Mouse (Mus musculus): ENCODE measurements around the gene Npat.

Npat gene

DNA sequence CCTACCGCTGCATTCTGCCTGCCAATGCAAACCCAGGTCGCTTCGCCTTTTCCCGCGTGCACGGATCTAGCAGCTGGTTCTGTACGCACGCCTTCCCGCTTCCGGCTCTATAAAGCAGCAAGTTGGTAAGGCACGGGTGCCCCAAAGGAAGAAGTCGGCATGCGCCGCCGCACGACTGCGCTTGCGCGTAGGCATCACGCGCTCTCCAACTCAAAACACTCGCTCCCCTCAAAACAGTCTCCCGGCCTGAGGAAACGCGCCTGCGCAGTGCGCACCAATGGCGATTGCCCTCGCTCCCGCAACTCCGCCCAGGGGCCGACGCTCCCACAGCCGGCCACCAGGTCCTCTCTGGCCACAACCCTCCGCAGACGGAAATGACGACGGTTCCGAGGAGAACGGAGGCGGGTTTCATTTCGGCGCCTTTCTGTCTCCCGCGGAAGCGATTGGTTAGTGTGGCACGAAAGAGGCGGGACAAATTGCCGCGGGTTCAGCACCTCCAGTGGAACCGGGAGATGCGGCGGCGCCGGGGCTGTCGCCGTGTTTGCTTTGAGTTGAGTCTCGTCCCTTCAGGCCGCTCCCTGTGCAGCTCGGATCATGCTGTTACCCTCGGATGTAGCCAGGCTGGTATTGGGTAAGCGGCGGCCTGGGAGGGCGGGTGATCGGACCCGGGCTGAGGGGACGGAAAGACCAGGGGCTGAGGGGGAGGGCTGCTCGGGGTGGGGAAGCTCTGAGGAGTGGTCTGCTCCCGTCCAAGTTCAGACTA is at the start of gene Npat, which contains the start of gene Atm:
TSS of gene Npat (plus strand) at position 490 of the 763 bp plus-strand sequence.
TSS of gene Atm (minus strand) at position 183 of the 763 bp plus-strand sequence.
- DNase-seq (ENCODE audit: low spot score in 2 of 2), result peak; percentile 98

DNA sequence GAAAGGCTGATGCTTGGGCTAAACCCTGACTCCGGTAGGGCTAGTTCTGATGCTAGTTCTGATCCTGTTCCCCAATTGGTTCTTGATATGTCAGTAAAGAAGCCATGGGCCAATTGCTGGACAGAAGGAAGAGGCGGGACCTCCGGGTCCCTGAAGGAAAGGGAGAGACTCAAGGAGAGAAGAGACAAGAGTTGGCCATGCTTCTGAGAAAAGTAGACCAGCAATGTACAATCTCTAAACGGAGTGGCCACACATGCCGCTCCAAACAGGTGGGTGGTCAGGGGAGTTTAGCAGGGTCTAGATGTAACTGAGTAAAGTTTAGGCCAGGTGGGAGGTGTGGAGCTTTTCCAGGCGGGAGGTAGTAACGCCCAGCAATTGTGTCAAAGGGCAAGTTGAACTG is 28.8 kb upstream of the Npat start:
- no peak for DNase-seq (ENCODE audit: low spot score in 2 of 2)

DNA sequence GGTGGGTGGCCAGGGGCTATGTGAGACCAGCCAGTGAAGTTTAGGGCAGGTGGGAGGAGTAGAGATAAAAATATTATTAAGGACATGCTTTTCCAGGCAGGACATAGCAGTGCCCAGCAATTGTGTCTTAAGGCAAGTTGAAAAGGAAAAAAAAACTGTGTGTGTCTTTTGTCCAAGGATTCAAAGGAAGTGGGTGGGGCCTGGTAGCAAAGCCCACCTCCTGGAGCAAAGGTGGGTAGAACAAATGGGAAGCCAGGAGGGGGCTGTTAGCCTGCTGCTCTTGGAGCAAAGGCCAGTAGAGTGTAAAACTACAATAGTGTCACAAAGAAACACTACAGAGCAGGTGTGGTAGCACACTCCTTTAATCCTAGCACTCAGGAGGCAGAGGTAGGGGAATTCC is 22.8 kb upstream of the Npat start:
- no peak for DNase-seq (ENCODE audit: low spot score in 2 of 2)

DNA sequence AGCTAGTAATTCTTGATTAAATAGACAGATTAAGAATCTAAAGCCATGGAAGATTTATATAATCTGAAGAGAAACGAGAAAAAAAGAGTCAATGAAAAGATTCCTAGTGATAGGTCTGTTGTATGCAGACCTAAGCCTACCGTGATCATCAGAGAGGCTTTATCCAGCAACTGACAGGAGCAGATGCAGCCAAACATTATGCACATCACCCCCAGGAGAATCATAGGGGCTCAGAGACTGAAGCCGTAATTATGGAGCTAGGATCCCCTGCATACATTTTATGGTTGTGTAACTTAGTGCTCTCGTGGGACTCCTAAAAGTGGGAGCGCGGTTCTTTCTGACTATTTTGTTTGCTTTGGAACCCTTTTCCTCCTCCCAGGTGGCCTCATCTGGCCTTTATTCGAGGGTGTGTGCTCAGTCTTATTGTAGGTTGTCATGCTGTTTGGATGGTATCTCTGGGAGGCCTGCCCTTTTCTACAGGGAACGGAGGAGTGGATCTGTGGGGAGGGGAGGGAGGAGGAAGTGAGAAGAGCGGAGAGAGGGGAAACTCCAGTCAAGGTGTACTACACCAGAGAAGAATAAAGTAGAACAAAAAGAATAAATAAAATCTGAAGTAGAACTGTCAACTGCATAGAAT is 19.4 kb upstream of the Npat start:
- no peak for DNase-seq (ENCODE audit: low spot score in 2 of 2)

DNA sequence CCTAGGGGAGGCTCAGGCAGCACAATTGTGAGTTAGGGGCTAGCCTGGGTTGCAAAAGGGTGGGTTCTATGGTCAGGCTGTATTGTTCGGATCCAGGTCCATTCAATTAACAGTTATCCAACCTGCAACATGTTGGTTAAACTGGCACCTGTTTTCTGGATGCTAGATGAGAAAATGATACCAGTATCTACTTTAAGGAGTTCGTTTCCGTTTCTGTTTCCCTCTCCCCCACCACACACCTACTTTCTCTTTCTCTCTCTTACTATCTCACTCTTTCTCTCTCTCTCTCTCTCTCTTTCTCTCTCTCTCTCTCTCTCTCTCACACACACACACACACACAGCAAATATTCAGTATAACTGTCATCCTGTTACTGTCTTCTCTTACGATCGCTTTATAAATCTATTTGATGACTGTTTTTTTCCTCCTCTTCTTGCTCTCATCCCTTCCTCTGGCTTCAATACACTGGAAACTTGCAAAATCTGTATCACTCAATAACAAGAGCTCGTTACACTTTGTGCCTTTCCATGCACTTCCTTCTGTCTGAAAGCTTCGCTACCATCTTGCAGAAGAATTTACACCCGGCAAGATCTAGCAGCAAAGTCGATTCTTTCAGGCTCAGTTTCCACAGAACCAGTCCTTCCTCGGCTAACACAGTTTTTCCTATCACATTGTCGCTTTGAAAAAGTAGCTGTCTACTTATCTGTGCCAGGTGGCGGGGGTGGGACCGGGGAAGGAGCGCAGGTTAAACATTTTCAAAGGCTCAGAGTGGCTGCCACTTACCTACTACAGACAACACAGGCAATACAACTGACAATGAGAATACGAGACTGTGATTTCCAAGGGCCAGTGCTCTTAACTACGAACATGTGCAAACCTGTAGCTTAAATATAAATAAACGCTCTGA is 1.2 kb upstream of the Npat start:
- DNase-seq (ENCODE audit: low spot score in 2 of 2), result no peak

DNA sequence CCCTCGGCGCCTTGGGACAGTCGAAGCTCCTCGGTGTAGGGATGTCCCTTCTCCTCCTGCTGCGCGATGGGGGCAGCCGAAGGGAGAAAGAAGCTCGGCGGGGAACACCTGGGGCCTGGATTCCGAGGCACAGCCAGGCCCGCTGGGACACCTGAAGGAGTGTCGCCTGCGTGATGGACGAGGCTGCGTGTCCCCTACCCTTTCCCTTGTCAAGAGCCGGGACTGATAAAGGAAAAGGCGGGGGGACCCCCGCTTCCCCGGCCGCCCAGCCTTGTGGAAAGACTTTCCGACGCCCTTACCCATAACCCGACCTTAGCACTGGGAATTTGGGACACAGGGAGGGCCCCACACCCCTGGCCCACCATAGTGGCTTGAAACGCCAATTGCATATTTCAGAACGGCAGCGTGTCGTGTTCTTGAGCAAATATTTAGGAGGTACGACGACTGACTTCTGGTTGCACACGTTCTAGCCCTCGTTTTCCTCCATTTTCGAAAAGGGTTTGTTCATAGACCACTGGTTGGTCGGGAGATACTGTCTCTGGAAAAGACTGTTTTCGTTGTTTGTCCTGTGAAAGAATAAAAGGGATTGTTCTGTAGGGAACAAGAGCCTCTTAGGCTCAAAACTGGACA is 604 bp downstream of the Npat start:
- no peak for DNase-seq (ENCODE audit: low spot score in 2 of 2)

DNA sequence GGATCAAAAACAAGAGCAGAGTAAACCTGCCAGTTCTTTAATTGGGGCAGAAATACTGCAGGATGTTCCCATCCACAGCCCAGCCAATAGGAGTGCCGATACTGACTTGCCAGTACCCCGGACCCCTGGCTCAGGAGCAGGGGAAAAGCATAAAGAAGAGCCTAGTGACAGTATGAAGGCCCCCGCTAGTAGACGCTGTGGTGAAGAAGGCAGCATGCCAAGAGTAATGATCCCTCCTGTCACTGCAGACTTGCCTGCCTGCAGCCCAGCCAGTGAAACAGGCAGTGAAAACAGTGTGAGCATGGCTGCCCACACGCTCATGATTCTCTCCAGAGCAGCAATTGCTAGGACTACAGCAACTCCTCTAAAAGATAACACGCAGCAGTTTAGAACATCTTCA is 33.8 kb downstream of the Npat start:
- DNase-seq (ENCODE audit: low spot score in 2 of 2), result no peak

DNA sequence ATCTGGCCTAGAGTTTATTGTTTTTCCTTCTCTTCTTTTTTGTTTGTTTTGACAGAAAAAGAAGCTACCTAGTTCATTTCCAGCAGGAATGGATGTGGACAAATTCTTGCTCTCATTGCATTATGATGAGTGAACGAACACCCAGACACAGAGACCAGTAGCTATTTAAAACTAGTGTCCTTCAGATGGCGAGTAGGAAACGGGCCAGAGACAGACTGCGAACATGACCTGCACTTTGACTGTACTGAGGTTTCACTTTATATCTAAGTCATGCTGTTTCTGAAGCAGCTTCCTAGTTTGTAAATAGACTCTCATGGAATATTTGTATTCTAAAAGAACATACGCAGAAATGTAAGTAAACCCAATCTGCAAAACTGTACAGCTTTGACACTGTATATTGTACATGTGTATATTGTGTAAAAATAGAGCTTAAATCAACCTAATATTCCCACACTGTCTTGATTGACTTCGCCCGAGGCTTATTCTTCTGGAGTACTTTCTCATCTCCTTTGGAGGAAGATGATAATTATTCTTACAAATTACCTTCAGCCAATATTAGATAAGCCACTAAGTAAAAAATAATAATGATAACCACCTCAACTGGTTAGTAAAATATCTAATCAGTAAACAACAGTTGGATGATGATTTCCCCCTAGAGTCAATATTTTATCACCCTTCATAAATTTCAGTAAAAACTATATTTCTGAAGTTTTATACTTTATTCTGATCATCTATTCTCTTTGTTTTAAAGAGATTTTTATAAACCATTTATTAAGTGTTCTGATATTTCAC is 35.9 kb downstream of the Npat start:
- DNase-seq (ENCODE audit: low spot score in 2 of 2), result no peak

DNA sequence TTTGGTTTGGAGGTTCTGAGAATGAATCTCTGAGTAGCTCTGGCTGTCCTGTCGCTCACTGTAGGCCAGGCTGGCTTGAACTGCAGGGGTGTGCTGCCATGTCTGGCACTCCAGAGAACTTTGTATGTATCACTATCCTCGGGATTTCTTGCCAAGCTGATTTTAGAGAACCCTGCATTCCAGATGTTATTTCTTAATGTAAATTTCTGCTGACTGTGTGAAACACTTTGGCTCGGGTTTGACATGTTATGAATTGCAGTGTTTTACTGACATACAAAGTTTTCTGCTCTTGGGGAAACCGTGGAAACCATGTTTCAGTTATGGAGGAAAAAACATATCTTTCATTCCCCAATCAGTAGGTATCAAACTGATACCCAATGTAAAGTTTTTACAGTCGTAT is 38.9 kb downstream of the Npat start:
- DNase-seq (ENCODE audit: low spot score in 2 of 2), result no peak

DNA sequence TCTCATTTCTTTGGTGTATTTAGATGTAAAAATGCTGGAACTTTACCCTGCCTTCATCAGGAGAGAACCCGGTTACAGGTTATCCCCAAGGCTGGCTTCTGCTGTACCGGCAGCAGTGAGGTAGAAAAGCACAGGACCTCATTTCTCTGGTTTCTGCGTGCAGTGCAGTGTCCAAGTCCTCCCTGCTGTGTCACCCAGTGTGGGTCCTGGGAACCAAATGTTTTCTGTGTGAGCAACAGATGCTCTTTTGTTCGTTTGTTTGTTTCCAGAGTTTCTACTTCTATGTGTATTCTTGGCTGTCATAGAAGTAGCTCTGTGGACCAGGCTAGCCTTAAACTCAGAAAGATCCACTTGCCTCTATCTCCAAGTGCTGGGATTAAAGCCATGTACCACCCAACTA is 45.0 kb downstream of the Npat start:
- DNase-seq (ENCODE audit: low spot score in 2 of 2), result no peak

DNA sequence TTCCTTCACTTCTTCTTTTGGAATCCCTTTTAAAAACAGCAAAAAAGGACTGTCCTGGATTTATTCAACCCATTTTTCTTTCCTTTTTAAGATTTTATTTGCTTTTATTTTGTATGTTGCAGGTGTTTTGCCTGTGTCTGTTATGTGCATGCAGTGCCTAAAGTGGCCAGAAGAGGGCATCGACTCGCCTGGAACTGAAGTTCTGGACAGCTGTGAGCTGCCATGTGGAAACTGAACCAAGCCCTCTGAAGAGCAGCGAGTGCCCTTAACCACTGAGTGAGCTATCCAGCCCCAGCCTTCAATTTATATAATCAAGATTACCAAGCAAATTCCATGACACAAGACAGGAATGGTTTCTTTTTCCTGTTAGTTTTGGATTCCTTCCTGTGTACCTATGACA is 57.9 kb downstream of the Npat start:
- peak; percentile 57 to 76 for DNase-seq (ENCODE audit: low spot score in 2 of 2)

DNA sequence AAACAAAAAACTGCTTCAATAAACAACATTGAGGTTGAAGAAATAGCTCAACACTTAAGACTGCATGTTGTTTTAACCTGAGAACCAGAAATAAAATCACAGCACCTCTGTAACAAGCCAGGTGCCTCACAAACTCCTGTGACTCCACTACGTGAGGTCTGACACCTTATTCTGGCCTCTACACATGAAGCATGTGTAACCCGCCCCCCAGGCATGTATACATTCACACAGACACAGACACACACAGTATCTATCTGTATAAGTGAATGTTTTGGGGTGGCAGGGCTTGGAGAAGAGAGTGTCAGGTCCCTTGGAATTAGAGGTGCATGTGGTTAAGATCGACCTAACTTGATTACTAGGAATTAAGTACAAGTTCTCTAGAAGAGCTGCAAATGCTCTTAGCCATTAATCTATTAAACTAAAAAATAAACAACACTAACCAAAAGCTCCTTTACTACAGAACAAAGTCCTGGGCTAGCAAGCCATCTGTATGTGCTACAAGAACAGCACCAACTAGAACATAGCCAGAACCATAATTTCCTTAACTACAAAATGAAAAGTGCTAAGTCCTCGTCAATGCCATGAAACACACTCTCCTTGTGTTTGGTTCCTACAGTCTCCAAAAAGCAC is 60.2 kb downstream of the Npat start:
- no peak for DNase-seq (ENCODE audit: low spot score in 2 of 2)

DNA sequence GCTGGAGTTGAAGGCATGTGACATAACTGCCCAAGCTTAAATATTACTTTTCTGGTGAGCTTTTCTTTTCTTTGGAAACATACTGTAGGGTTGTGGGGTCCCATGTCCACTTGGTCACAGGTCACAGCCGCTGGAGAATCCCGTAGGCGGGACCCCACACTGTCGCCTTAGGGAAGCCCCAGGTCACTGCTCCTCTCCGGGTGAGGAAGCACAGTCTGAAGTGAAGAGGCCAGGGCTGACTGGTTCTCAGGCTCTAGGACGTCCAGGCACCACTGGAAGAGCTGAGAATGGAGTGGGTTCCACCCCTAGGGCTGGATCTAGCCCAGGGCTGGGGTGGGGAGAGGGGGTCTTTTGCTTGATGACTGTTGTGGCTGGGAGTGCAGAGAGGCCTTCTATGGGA is 61.8 kb downstream of the Npat start:
- DNase-seq (ENCODE audit: low spot score in 2 of 2), result no peak

DNA sequence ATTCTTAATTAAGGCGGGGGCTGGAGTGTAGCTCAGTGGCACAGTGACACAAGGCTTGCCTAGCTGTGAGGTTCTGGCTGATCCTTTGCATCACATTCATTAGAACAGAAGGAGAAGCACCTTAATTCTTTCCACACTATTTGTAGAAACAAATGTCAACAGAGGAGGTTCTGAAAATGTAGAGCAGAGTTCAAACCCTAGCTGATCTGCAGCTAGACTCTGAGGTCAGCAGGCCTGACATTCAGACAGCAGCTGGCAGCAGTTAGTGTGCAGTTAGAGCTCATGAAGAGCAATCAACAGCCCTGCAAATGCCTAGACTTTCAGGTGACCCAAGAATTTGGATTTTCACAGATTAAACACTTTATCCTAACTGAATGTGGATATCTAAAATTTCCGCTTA is 64.7 kb downstream of the Npat start:
- DNase-seq (ENCODE audit: low spot score in 2 of 2), result no peak

DNA sequence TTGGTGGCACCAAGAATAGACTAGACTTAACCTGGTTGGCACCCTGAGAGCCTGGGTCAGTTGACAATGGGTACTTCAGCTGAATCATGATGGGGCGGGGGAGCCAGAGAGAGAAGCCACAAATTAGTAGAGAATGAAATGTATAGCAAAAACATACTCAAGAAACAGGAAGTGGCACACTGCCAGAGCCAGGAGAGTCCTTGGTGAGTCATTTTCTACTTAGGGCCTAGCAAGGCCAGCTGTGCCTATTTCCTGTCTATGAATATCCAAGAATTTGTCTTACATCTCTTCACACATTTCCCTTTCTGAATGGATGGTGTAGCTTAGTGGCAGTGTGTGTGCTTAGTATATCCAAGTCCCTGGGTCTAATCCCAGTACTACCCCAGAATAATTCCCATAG is 66.5 kb downstream of the Npat start:
- DNase-seq (ENCODE audit: low spot score in 2 of 2), result peak in 1 of 2 experiments; percentile 4

DNA sequence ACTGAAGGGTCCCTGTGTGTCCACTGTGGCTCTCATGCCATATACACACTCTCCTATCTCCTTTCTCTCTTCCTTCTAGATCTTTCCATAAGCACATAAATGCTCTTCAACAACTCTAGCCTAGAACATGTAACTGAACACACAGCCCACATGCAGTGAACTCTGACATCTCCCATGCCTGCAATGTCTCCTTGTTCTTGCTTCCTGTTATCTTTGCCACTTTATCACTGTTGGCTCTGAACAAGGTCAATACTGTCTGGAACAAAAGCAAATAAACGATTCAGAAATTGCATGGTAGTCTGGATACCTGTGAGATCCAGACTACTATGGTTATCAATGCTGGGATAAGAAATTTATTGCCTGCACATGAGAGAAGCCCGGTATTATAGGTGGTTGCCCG is 67.0 kb downstream of the Npat start:
- no peak for DNase-seq (ENCODE audit: low spot score in 2 of 2)

DNA sequence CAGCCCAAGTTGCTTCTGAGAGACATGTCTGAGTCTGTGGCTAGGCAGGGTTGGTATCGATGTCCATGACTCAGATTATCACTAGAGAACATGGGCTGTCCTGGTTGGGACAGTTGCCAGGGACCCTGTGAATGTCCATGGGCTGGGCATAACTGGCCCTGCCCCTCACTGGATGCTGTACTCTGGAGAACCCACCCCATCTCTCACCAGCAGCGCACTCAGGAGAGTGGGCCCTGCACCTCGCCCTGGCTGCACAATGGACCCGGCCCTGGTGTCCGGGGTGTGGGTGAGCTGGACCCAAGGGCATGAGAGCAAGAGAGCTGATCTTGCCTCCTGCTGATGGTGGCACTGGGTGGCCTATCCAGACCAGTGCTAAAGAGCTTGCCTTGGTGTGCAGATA is 68.1 kb downstream of the Npat start:
- DNase-seq (ENCODE audit: low spot score in 2 of 2), result no peak

DNA sequence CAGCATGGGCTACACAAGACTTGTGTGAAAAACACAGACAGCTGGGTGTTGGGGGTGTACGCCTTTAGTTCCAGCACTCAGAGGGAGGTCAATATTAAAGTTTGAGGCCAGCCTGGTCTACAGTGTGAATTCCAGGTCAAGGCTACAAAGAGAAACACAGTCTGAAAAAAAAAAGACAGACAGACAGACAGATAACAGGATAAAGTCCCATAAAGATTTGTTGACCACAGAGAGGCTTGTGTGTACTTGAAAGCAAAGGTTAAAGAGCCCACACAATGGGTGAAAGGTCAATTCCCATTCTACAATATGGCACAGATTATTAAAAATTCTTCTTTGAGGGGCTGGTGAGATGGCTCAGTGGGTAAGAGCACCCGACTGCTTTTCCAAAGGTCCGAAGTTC is 70.3 kb downstream of the Npat start:
- no peak for DNase-seq (ENCODE audit: low spot score in 2 of 2)

DNA sequence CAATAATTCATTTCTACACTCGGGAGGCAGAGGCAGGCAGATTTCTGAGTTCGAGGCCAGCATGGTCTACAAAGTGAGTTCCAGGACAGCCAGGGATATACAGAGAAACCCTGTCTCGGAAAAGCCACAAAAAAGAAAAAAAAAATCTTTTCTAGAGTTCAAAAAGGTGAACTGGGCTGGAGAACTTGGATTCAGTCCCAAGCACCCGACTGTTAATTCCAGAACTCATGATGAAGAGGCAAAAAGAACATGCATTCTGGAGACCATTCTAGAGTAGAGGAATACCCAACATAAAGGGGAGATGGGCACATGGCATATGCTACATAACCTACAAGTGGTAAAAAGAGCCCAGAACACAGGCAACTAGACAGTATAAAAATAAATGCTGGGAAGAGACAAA is 71.0 kb downstream of the Npat start:
- no peak for DNase-seq (ENCODE audit: low spot score in 2 of 2)

DNA sequence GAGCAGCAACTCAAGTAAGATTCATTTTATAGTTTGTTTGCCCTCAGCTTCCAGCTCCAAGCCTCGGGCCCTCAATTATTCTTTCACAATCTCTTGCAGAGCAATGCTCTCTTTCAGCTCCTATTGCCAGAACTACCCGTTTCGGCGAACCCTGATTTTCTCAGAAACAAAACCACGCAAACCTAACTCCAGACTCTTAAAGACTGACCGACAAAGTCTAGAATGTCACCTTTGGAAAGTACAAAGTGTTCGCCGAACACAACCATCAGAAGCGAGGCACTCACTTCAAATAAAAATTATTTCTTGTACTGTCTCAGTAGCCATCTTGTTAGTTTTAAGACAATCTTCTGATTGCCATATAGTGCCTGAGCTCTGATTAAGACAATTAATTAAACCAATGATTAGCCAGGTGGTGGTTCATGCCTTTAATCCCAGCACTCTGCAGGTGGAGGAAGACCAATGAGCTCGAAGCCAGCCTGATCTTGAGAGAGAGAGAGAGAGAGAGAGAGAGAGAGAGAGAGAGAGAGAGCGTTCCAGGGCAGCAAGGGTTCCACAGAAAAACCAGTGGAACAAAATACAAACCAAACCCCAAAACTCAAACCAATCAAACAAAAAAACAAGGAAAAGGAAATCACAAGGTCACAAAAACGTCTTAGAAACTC is 72.6 kb downstream of the Npat start:
- no peak for DNase-seq (ENCODE audit: low spot score in 2 of 2)
